Mouse (Mus musculus) layer of hippocampus, adult 9-11 months (tissue): Measurements from ENCODE around the gene Mgarp.
"Not testable (repeated sequence)": the region's sequence is repeated elsewhere in the genome, so short reads cannot be mapped to it uniquely, and the experiment has no call there.

Experiments used
- DNase-seq: peaks from one replicate; pipeline ENCODE4 v3.0.0; 2022

Mgarp gene

GRCm38 (mm10) chr3:51396219-51397068 is at the start of gene Mgarp:
Mgarp (minus strand) TSS chr3:51396738.
- no peak for DNase-seq

GRCm38 (mm10) chr3:51434871-51435595 is 38.5 kb upstream of the Mgarp start:
- DNase-seq = no peak

- not testable (repeated sequence) for DNase-seq
These were observed 37.8 kb upstream of the Mgarp start for GRCm38 (mm10) chr3:51434364-51434763.

GRCm38 (mm10) chr3:51425394-51425793 is 28.9 kb upstream of the Mgarp start:
- no peak for DNase-seq

- no peak for DNase-seq
These were observed 25.4 kb upstream of the Mgarp start for GRCm38 (mm10) chr3:51421921-51422320.

- no peak for DNase-seq
These were observed 21.4 kb upstream of the Mgarp start for GRCm38 (mm10) chr3:51417966-51418365.

- DNase-seq = no peak
These were observed 20.9 kb upstream of the Mgarp start for GRCm38 (mm10) chr3:51417485-51417884.

GRCm38 (mm10) chr3:51417135-51417458 is 20.6 kb upstream of the Mgarp start:
- no peak for DNase-seq

GRCm38 (mm10) chr3:51416364-51417134 is 20.0 kb upstream of the Mgarp start:
- DNase-seq = peak; percentile 30

- no peak for DNase-seq
These were observed 19.5 kb upstream of the Mgarp start for GRCm38 (mm10) chr3:51416073-51416363.

GRCm38 (mm10) chr3:51415098-51416072 is 18.8 kb upstream of the Mgarp start, which contains the start of gene Naa15:
Naa15 (plus strand) TSS chr3:51415148.
- DNase-seq = peak; percentile 96

GRCm38 (mm10) chr3:51413276-51413675 is 16.7 kb upstream of the Mgarp start:
- no peak for DNase-seq

GRCm38 (mm10) chr3:51412457-51412856 is 15.9 kb upstream of the Mgarp start:
- DNase-seq = no peak

- DNase-seq = peak; percentile 94
These were observed 12.1 kb upstream of the Mgarp start, which contains the start of gene Ndufc1 for GRCm38 (mm10) chr3:51408561-51409183. Ndufc1 (minus strand) TSS chr3:51408988.

- DNase-seq = no peak
These were observed 11.5 kb upstream of the Mgarp start for GRCm38 (mm10) chr3:51407870-51408560.

GRCm38 (mm10) chr3:51402628-51403027 is 6.1 kb upstream of the Mgarp start:
- DNase-seq = no peak

GRCm38 (mm10) chr3:51402054-51402453 is 5.5 kb upstream of the Mgarp start:
- DNase-seq = not testable (repeated sequence)

- no peak for DNase-seq
These were observed 4.1 kb upstream of the Mgarp start for GRCm38 (mm10) chr3:51400682-51401081.

GRCm38 (mm10) chr3:51399531-51399930 is 3.0 kb upstream of the Mgarp start:
- no peak for DNase-seq

GRCm38 (mm10) chr3:51398667-51399066 is 2.1 kb upstream of the Mgarp start:
- no peak for DNase-seq

GRCm38 (mm10) chr3:51397700-51398299 is 1.3 kb upstream of the Mgarp start:
- DNase-seq = no peak
